Mouse (Mus musculus) right cerebral cortex, postnatal 25 days (tissue): ENCODE results near the gene Slc30a1.

Experiments
- DNase-seq: peaks from one replicate; pipeline ENCODE4 v3.0.0; 2022

The Slc30a1 gene

DNA sequence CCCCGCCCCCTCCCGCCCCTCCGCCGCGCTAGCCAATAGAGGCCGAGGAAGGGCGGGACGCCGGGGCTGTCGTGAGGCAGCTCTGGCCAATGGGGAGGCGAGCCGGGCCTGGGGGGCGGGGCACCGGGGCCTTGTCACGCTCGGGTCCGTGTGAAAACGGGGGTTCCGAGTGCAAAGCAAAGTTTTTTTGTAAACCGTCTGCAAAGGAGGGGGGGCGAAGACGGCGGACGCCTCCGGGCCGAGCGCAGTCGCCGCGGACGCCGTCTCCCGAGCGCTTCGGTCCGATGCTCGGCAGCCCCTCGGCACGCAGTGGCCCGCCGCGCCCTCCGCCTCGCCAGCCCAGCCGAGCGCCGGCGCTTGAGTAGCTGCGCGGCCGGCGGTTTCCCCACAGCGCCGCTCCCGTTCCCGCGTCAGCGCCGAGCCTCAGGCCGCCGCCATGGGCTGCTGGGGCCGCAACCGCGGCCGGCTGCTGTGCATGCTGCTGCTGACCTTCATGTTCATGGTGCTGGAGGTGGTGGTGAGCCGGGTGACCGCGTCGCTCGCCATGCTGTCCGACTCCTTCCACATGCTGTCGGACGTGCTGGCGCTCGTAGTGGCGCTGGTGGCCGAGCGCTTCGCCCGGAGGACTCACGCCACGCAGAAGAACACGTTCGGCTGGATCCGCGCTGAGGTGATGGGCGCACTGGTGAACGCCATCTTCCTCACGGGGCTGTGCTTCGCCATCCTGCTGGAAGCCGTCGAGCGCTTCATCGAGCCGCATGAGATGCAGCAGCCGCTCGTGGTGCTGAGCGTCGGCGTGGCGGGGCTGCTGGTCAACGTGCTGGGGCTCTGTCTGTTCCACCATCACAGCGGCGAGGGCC is at the start of gene Slc30a1:
Gene Slc30a1, plus strand, starts transcription at position 197 of the 860 bp plus-strand sequence.
- peak; percentile 99 for DNase-seq

GRCm38 (mm10) chr1:191856886-191857651 is 49.5 kb upstream of the Slc30a1 start:
- DNase-seq, result no peak

DNA sequence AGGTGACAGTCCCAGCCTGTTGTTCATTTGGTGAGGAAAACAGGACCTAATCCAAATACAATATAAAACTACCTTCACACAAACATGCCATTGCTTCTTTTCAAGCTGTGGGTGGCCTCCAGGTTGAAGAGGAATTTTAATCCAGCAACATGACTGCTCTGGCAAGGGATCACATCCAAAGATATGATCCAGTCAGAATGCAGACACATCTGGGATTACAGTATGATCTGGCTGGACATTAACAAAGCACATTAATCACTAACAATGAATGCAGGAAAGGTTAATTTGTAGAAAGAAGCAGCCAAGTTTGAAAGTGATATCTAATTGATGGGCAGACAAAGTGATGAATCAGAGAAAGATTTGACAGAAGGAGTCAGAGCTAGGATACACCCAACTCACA is 48.4 kb upstream of the Slc30a1 start:
- DNase-seq, result no peak

- peak; percentile 13 for DNase-seq
These were observed 46.7 kb upstream of the Slc30a1 start for GRCm38 (mm10) chr1:191859847-191860246.

- no peak for DNase-seq
These were observed 45.3 kb upstream of the Slc30a1 start for GRCm38 (mm10) chr1:191861247-191861646.

DNA sequence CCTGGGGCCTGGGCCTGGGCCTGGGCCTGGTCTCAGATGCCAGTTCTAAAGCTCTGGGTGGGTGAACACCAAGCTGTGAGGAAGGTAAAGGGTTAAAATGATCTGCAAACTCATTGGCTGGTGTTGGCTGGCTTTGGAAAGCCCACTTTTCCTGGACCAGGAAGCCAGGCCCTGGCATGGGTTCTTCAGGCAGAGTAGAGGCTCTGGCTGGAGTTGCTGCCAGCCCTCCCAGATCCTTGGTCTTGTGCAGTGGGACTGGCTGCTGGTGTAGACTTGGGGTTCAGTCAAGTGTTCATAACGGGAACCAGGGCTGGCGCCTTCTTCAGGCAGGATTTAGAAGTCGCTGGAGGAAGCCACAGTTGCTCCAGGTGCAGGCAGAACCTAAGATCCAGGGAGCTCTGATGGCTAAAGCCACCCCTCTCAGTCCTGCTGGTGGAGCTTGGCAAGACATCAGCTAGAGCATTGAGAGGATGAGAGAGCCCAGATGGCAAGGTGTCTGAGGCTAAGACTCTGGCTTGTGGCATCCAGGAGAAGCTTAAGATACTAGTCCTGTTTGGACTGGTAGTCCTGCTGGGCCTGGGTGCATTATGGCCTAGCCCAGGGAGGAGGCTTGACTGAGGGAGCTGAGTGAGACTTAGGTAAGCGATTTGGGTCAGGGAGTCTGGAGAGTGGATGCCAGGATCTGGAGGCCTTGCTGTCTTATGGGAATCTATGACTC is 42.6 kb upstream of the Slc30a1 start:
- no peak for DNase-seq

- DNase-seq, result no peak
These were observed 42.0 kb upstream of the Slc30a1 start for GRCm38 (mm10) chr1:191864551-191865027.

DNA sequence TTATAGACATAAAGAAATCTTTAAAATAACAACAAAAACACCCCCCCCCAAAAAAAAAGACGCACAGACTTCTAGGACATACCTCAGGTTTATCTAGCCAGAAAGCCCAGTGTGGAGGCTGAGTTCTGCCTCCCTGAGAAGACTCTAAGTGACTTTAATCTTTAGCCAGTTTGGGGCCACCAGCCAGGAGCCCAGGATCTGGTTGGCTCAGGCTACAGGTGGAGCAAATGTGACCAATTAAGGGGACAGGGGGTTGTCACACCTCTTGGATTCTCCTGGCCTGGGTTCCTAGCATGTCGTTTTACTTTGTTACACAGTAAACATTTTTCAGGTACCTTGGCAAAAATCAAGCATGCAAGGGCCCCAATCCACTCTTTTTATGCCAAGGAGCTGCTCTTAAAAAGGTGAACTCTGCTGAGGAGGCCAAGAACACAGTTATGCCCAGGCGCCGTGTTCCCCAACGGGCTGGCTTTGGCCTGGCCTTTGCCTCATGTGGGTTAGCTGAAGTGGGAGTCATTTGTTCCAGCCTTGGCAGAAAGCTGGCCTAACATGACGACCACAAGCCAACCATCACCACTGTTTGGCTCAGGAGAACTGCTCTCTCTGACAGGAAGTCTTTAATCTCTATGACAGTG is 34.4 kb upstream of the Slc30a1 start:
- no peak for DNase-seq

DNA sequence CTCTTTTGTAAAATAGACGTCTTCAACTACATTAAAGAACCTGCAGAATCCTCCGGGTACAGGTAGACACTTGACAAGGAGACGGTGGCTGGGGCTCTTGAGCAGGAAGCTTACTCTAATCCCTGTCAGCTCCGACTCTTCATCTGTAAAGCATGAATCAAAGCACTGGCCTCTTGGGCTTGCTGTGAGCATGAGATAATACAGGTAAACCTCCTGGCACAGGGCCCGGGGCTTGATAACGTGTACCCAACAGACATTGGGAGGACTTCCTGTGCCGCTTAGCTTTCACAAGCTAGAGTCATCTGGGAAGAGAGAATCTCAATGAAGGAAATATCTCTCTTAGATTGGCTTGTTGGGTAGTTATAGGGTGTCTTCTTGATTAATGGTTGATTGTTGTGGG is 31.6 kb upstream of the Slc30a1 start:
- DNase-seq, result no peak

- no peak for DNase-seq
These were observed 30.8 kb upstream of the Slc30a1 start for GRCm38 (mm10) chr1:191875683-191876305.

DNA sequence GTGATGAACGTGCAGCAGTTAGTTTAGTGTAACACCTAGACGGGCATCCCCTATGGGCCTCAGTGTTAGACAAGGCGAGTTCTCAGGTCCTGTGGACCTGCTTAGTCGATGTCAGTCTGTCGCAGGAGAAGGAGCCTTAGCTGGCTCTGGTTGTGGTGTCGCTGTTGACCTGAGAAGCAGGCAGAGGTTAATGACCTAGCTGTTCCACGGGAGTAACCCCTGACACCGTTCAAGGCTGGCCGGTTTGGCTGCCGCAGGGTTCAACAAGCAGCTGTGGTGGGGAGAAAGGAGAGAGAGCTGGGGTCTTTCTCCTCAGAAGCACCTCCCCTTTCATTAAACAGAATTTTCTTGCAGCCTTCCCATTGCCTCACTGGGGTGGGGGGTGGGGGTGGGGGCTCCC is 28.9 kb upstream of the Slc30a1 start:
- no peak for DNase-seq

DNA sequence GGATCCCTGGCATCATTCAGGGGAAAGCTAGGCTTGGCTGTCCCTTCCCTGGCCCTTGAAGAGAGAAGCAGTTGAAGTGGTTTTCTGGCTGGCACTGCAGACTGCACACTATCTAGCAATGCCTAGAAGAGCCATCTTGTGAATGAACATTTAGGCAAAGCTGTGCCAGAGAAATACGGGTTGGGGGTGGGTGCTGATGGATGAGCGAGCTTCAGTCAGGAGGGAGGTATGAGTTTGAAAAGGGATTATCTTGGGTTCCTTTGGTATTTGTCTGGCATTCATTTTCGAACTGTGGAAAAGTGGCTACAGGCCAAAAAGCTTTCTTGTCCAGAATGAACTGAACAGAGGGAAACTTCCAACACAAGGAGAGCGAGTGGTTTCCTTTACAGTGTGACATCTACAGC is 28.0 kb upstream of the Slc30a1 start:
- DNase-seq, result no peak

- DNase-seq, result no peak
These were observed 26.3 kb upstream of the Slc30a1 start for GRCm38 (mm10) chr1:191880247-191880646.

- no peak for DNase-seq
These were observed 25.5 kb upstream of the Slc30a1 start for GRCm38 (mm10) chr1:191880921-191881609.

- DNase-seq, result no peak
These were observed 24.9 kb upstream of the Slc30a1 start for GRCm38 (mm10) chr1:191881663-191882062.

DNA sequence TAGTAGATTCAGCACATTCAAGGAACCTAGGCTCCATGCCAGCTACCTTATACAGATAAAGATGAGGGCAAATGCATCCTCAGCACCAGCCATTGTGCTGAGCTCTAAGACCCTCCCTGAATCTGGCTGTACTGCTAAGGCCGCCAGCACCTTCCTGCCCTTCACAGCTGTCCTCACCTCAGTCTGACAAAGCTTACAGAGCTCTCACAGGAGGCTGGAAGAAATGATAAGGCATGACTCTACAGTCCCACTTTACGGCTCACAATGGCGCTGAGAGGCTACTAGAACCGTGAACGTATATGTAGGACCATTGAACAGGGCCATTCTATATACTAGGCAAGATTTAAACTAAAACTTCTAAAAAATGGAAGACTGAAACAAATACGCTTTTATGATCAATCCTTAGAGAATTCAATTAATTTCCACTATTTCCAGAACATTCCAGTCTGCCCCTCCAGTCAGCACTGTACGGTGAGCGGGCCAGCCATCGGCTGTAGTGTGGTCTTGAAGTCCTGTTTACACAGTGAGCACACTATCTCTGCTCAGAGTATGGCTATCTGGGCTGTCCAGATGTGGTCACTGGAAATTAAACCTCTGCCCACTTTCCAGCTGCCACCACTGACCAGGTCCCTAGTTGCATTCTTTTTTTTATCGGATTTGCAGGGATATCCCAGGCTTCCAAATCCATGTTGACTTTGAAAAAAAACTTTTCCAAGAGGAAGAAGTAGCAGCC is 23.9 kb upstream of the Slc30a1 start:
- no peak for DNase-seq

DNA sequence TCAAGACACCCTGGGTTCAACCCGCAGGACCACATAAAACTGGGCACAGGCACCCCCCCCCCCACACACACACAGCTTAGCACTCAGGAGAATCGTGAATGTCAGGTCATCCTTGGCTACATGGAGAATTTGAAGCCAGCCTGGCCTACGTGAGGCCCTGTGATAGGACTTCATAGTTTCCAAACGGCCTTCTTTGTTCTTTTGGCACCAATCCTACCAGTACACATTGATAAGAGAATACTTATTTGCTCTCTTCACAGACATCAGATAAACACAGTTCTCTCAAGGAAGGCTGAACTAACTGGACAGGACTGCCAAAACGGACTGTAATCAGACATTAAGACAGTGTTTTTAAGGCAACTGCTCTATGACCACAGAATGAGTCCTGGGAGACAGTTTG is 22.9 kb upstream of the Slc30a1 start:
- DNase-seq, result no peak

DNA sequence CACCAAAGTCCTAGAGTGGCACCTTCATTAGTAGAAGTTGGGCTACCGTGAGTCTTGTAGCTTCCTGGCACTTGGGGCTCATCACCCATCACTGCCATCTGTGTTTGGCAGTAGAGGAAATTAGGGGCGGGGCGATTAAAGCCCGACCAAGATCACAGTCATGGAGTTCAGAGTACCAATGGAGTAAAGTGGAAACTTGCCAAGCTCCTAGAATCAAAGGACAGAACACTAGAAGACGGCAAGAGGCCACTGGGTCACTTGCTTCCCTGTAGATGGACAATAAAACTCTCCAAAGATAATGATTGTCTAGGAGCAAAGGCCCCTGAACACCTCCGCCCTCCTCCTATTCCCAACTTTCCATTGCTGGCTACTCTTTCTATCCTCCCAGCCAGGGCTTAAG is 14.7 kb upstream of the Slc30a1 start:
- DNase-seq, result no peak

- peak; percentile 83 for DNase-seq
These were observed 12.2 kb upstream of the Slc30a1 start for GRCm38 (mm10) chr1:191894386-191894785.

DNA sequence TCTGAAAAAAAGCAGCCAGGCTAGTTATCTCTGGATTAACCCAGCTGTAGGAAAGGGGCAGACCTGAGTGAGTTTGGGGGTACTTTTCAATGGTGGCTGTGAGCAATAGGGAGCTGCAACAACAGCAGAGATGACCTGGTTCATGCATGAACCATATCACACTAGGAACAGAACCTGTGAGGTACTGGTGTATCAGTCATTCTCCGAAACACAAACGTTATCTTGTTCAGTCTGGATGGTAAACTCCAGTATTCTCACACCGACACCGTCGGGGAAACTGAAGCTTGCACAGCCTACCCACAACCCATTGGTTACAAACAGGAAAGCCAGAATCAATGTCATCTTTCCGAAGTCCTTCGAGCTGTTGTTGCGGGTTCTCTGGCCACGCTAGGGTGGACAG is 11.7 kb upstream of the Slc30a1 start:
- no peak for DNase-seq
